Mouse (Mus musculus) C3H10T1/2 (cell line): Measurements from ENCODE around the gene Igbp1. TPM values are rescaled to one million over a fixed set of nuclear protein-coding genes. Genes with fewer than 3 reads are reported as not detected.

Source experiments
- polyA plus RNA-seq, 2 experiments: library from polyadenylated mRNA; unstranded; fragments of >200 nt; fragmentation: generic; extraction: Trizol; gene quantifications; one replicate each; pipeline ENCODE4 v1.2.1; 2012; ENCODE audit warnings: missing spikeins in 2 of 2

Gene Igbp1
- polyA plus RNA-seq: 10 to 100 TPM; 13.2 to 67.3 TPM

DNA sequence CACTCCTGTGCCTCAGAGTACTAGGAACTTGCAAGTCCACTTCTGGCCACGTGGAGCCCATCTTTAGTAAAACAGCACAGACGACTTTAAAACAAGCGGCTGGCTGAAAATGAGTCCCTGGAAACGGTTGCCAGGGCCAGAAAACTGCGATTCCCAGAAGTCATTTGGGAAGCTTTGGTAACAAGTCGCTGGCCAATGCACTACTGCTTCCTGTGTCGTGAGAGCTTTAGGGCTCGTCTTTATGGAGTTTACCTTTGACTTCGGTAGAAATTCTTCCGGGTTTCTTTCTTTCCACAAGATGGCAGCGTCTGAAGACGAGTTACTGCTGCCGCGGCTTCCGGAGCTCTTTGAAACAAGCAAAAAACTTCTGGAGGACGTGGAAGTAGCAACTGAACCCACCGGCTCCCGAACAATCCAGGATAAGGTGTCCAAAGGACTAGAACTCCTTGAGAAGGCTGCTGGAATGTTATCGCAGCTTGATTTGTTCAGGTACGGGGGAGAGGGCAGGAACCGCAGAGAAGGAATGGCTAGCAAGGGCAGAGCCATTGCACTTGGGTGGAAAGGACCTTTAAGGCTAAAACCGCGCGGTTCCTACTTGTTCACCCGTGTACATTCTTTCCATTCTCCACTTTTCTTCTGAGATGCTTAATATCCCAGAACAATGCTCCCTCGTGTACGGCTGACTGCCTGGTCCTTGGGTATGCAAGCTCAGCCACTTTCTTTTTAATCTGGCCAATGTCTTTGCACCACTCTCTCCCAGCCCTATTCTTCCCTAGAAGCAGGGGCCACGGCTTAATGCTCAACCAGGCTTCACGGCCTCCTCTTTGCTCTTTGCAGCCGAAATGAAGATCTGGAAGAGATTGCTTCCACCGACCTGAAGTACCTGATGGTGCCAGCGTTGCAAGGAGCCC, at the start of gene Igbp1:
Gene Igbp1 (plus strand): TSS at position 224 of the 911 bp plus-strand sequence.

DNA sequence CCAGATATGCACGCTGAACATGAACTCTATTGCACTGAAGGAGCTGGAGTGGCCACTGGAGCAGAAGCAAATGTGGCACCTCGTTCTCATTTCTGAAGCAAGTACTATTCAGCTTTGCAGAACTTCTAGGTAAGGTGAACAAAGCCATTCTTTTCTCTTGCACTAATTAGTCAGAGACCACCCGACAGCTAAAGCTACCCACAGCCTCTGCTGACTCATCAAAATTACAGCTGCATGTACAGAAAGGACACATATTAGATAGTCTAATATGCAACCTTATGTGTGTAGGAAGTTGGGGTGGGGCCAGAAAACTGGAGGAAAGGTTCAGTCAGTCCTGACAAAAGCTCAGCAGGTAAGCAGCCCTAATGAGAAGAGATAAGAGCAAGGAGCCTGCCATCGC, 30.4 kb downstream of the Igbp1 start, which contains the start of gene Dgat2l6:
Gene Dgat2l6 (plus strand): TSS at position 368 of the 400 bp plus-strand sequence.

Other genes starting within 250 kb of the Igbp1 start
- gene Otud6a, start 65.3 kb upstream of the Igbp1 start, polyA plus RNA-seq: not detected
- under 1 TPM; 0.47 to 0.60 TPM for gene Awat2, start 51.6 kb upstream of the Igbp1 start, polyA plus RNA-seq
- not detected for gene Dgat2l6, start 30.5 kb downstream of the Igbp1 start, polyA plus RNA-seq
- not detected for gene Awat1, start 78.0 kb downstream of the Igbp1 start, polyA plus RNA-seq
- gene P2ry4, start 100.6 kb downstream of the Igbp1 start, polyA plus RNA-seq: not detected
- gene Arr3, start 111.2 kb downstream of the Igbp1 start, polyA plus RNA-seq: not detected
- 10 to 100 TPM in 1 of 2 experiments, 1 to 10 TPM in 1; 1.8 to 16.5 TPM for gene Kif4, start 131.4 kb downstream of the Igbp1 start, polyA plus RNA-seq
- 10 to 100 TPM; 52.5 to 70.1 TPM for gene Pdzd11, start 132.3 kb downstream of the Igbp1 start, polyA plus RNA-seq
- gene Gdpd2, start 235.6 kb downstream of the Igbp1 start, polyA plus RNA-seq: 10 to 100 TPM in 1 of 2 experiments, under 1 TPM in 1; 0.19 to 33.8 TPM